Mouse (Mus musculus) liver, postnatal 0 days (tissue): ENCODE results near the gene Cmc2.
A peak's percentile ranks its signal among the peaks of the same experiment; 100 is the strongest.

Experiments used
- CTCF ChIP-seq: sonication (generic); IDR thresholded peaks from 2 replicates; pipeline ENCODE4 v1.5.1; 2016; ENCODE audit warnings: antibody characterized with exemption, low read depth
- EP300 ChIP-seq: IDR thresholded peaks from 2 replicates; pipeline ENCODE4 v1.6.1; 2016; ENCODE audit warnings: antibody characterized with exemption, low read depth, mild to moderate bottlenecking

DNA sequence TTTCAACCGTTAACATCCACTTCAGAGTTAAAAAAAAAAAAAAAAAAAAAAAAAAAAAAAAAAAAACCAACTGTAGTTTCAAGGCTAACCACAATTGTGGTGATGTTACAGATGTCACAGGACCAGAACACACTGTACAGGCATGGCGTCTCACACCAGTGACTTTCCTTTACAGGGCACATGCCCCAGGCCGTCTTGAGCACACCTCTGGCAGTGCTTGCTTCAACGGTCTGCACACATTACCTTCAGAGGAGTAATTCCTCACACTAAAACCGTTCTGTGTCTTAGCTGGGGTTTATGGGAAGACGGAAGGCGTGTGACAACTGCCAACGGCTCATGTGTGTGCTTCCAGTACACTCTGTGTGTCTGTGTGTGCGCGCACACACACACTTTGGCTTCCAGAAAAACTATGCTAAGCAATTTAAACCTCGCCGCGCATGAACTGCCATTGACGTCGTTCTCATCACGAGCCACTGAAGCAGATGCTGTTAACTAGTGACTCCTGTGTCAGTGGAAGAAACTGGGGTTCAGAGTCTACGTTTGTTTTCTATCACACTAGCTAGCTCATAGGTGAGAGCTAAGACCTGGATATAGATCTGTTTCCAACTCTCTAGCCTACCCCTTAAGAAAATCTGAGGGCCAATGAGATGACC lies 45.3 kb downstream of the Cmc2 start:
- TF ChIP-seq CTCF (no peak), EP300 (peak; percentile 66)
